Mouse (Mus musculus) forebrain, postnatal 0 days (tissue): ENCODE results near the gene Gm5089. TPM values are rescaled to one million over a fixed set of nuclear protein-coding genes. Genes with fewer than 3 reads are reported as not detected.
"Not testable (repeated sequence)": the region's sequence is repeated elsewhere in the genome, so short reads cannot be mapped to it uniquely, and the experiment has no call there.

Experiments used
- ATAC-seq: fragments of 200-750 bp; cut with Nextera tagmentation; 2 replicates; pipeline ENCODE4 v1.8.0; 2017; ENCODE audit warnings: mild to moderate bottlenecking, moderate library complexity
- DNase-seq: peaks from one replicate; pipeline ENCODE4 v3.0.0-alpha.2; 2015
- H3K27ac ChIP-seq: fragments of 300-500 bp; sonication (generic); 2 replicates; pipeline ENCODE4 v1.5.1; 2014; ENCODE audit warnings: low read depth, mild to moderate bottlenecking, antibody characterized with exemption, low read length, moderate library complexity, mixed read lengths
- H3K27me3 ChIP-seq: fragments of 300-500 bp; sonication (generic); 2 replicates; pipeline ENCODE4 v1.6.1; 2014; ENCODE audit warnings: mild to moderate bottlenecking, low read length, mixed read lengths; ENCODE audit not compliant: insufficient read depth
- H3K36me3 ChIP-seq: fragments of 300-500 bp; sonication (generic); 2 replicates; pipeline ENCODE4 v1.6.1; 2014; ENCODE audit warnings: mild to moderate bottlenecking, moderate library complexity; ENCODE audit not compliant: insufficient read depth
- H3K4me1 ChIP-seq: fragments of 300-500 bp; sonication (generic); 2 replicates; pipeline ENCODE4 v1.6.1; 2014; ENCODE audit warnings: antibody characterized with exemption; ENCODE audit not compliant: insufficient read depth
- H3K4me2 ChIP-seq: fragments of 300-500 bp; sonication (generic); 2 replicates; pipeline ENCODE4 v1.6.1; 2014; ENCODE audit warnings: low read depth, mild to moderate bottlenecking, moderate library complexity
- H3K4me3 ChIP-seq: fragments of 300-500 bp; sonication (generic); 2 replicates; pipeline ENCODE4 v1.5.1; 2014; ENCODE audit warnings: low read depth, low read length, mixed read lengths
- H3K9ac ChIP-seq: fragments of 300-500 bp; sonication (generic); 2 replicates; pipeline ENCODE4 v1.6.1; 2014; ENCODE audit warnings: mild to moderate bottlenecking
- H3K9me3 ChIP-seq: fragments of 300-500 bp; sonication (generic); 2 replicates; pipeline ENCODE4 v1.6.1; 2016; ENCODE audit warnings: low read length
- CTCF ChIP-seq: sonication (generic); IDR thresholded peaks from 2 replicates; pipeline ENCODE4 v1.5.1; 2016; ENCODE audit warnings: antibody characterized with exemption, control low read depth, low read depth
- WGBS: fragments of 180-500 bp; shearing (Covaris S2); extraction: QIAGEN DNeasy Blood & Tissue Kit; methylation state at CpG from one replicate; pipeline ENCODE4 v1.1.7; 2014; 5-methylcytosine and 5-hydroxymethylcytosine counted together
- polyA plus RNA-seq: library from polyadenylated mRNA; unstranded; fragments of >200 nt; fragmentation: Nextera tagmentation; extraction: Ambion mirVana; gene quantifications from 2 replicates; pipeline ENCODE4 v1.2.1, GENCODE M21; 2015
- total RNA-seq: library from RNA; depleted of rRNA; stranded (reverse); fragments of >200 nt; gene quantifications from 2 replicates; pipeline ENCODE4 v1.2.3, GENCODE M21; 2014

Gene Gm5089
- total and polyA plus RNA-seq, 2 experiments from 2014 or later, result 0.12 to 0.33 TPM

DNA sequence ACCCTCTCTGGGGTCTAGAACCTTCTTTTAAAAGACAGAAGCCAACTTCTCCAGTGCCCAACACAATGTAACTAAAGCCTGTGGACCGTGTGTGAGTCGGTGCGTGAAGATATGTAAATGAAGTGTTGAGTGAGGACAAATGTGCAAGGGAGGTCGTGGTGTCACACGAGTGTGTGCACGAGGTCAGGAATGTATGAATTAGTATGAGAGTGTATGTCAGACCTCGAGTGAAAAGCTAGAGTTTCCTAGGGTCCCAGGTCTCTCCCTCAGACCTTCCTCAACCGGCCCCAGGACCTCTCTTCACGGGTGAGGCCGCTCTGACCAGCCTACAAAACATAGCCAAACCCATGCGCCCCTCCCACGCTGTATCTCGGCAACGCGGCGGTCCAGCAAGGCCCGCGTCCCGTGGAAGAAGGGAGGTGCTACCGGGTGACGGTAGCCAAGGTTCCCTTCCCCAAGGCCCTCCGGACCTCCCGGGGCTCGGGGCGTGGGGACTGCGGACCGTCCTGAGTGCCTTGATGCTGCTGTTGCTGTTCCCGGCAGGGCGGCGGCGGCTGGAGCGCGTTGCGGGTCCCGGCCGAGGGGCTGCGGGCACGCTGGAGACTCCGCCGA, 12.3 kb upstream of the Gm5089 start:
- peak overlapping the region; percentile 50 for H3K9ac ChIP-seq
- H3K9me3 ChIP-seq, result no peaks in the 10 kb centered on the region
- peaks cover 58% of the 10 kb centered on the region for H3K27me3 ChIP-seq
- 0 out of 2 replicates have a peak, but pooled peaks cover 5% of the 10 kb centered on the region for H3K4me1 ChIP-seq
- H3K4me3 ChIP-seq, result peak overlapping the region; percentile 48
- TF ChIP-seq CTCF, result no peak
- peak overlapping the region; percentile 69 for H3K4me2 ChIP-seq
- DNase-seq (peak; percentile 19), ATAC-seq (0 out of 2 replicates have a peak, but pooled peaks have one; percentile 2)
- H3K27ac ChIP-seq, result peak overlapping the region; percentile 40
- 3% methylated on average over 40 of the region's 40 CpGs for WGBS
- H3K36me3 ChIP-seq, result no peaks in the 10 kb centered on the region

DNA sequence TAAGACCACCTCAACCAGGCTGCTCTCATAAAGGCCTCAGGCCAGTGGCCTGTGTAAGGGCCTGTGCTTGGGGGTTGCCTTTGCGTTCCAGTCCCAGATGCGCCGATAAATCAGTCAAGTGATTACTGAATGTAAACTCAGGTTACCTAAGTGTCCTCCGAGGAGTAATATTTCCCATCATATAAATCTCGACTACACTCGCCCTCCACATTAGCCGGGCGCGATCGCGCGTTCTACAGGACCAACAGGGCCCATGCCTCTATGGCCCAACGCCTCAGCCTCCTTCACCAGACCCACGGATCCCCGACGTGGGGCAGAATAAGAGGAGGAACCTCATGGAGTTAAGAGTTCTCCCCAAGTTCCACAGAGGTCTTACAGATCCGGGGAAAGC, 11.8 kb upstream of the Gm5089 start:
- Histone ChIP-seq H3K27ac (peak overlapping the region; percentile 40; the same call in 1 of the 2 replicates), H3K9ac (peak overlapping the region; percentile 50; the same call in 1 of the 2 replicates), H3K4me1 (0 out of 2 replicates have a peak, but pooled peaks cover 5% of the 10 kb centered on the region), H3K4me3 (peak overlapping the region; percentile 48), H3K36me3 (no peaks in the 10 kb centered on the region), H3K27me3 (peaks cover 53% of the 10 kb centered on the region), H3K9me3 (no peaks in the 10 kb centered on the region), H3K4me2 (peak overlapping the region; percentile 69)
- 20% methylated on average over 17 of the region's 17 CpGs for WGBS
- DNase-seq, result no peak
- no peak for ATAC-seq
- TF ChIP-seq CTCF, result no peak

DNA sequence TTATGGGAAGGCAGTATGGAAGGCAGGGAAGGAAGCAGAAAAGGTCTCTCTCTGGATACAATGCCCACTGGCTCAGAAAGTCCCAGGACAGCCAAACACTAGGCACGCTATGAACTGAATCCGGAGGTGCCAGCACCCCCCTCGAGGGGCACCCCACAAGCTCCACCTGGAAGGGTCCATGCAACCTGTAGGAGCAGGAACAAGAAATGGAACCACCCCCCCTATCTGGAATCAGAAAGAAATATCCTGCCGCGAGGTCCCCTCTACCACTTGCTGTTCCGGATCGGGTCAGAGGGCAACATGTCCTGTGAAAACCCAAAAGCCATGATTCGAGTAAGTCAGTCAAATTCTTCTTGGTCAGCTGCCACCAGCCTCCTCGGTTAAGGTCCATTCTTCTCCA, 11.1 kb upstream of the Gm5089 start:
- Histone ChIP-seq H3K9me3 (no peaks in the 10 kb centered on the region), H3K9ac (peak overlapping the region; percentile 50), H3K27ac (peak overlapping the region; percentile 35; the same call in 1 of the 2 replicates), H3K27me3 (peaks cover 46% of the 10 kb centered on the region), H3K36me3 (no peaks in the 10 kb centered on the region), H3K4me3 (peak overlapping the region; percentile 48), H3K4me2 (peak overlapping the region; percentile 69), H3K4me1 (0 out of 2 replicates have a peak, but pooled peaks cover 5% of the 10 kb centered on the region)
- ATAC-seq, result no peak
- no peak for TF ChIP-seq CTCF
- DNase-seq, result no peak
- 18% methylated on average over 9 of the region's 9 CpGs for WGBS

DNA sequence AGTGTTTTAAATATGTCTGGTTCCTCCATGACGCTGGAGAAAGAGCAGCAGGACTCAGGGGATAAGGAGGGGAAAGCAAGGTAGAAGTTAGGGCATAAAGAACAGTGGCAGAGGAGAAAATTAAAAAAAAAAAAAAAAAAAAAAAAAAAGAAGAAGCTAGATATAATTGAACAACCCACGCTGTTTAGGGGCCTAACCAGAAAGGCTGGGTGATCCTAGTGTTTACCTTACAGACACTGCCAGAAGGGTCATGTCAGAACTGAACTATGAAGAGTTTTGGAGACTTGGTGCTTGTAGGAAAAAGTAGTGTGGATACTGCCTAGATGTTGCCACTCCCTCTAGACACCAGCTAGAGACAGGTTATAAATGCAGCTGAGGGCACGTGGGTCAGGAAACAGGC, 10.6 kb upstream of the Gm5089 start:
- TF ChIP-seq CTCF, result no peak
- Histone ChIP-seq H3K9ac (peak overlapping the region; percentile 33; the same call in 1 of the 2 replicates), H3K9me3 (no peaks in the 10 kb centered on the region), H3K4me2 (peak overlapping the region; percentile 69), H3K27ac (peak overlapping the region; percentile 35; the same call in 1 of the 2 replicates), H3K36me3 (no peaks in the 10 kb centered on the region), H3K4me1 (0 out of 2 replicates have a peak, but pooled peaks cover 5% of the 10 kb centered on the region), H3K4me3 (peak overlapping the region; percentile 48; the same call in 1 of the 2 replicates), H3K27me3 (peaks cover 42% of the 10 kb centered on the region)
- no peak for ATAC-seq
- DNase-seq, result no peak
- WGBS, result 39% methylated on average over 3 of the region's 3 CpGs

DNA sequence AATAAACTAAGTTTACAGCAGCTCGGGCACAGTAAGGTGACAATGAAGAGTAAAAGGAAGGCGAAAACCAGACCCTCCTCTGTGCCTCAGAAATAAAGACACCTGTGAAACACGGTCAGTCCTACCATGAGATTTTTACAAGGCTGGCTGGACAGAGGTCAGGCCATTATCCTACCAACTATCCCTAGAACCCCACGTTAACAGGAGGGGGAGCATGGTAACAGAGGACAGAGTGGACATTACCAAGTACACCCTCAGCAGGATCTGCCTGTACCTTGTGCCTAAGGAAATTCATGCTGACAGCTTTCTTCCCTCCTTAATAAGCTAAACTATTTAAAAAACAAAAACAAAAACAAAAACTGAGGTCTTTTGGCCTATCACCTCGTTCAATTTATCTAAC, 9.3 kb upstream of the Gm5089 start:
- H3K9ac ChIP-seq, result 0 out of 2 replicates have a peak overlapping the region, but pooled peaks have one; percentile 10
- 46% methylated on average over 5 of the region's 5 CpGs for WGBS
- peak overlapping the region; percentile 25 for H3K4me2 ChIP-seq
- ATAC-seq (no peak), DNase-seq (no peak)
- peaks cover 29% of the 10 kb centered on the region for H3K27me3 ChIP-seq
- H3K9me3 ChIP-seq, result no peaks in the 10 kb centered on the region
- no peak overlapping the region for H3K27ac ChIP-seq
- TF ChIP-seq CTCF, result no peak
- H3K4me1 ChIP-seq, result 0 out of 2 replicates have a peak, but pooled peaks cover 5% of the 10 kb centered on the region
- H3K4me3 ChIP-seq, result no peak overlapping the region
- no peaks in the 10 kb centered on the region for H3K36me3 ChIP-seq

DNA sequence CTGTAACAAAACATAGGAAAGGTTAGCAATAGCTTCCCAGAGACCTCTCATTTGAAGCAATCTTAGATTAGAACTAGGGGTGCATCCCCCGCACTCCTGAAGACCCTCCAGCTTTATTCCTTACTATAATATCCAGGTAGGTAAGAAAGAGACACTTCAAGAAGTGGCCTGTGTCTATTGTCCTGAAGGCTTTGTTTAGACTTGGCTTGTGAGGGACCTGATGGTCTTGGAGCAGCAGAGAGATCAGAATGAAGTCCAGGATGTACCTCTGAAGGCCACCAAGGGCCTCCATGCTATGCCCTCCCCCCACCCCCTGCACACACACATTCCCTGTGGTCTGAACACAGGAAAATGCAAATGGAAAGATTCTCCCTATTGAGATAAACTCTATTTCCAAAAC, 8.9 kb upstream of the Gm5089 start:
- no peaks in the 10 kb centered on the region for H3K9me3 ChIP-seq
- TF ChIP-seq CTCF, result no peak
- H3K27me3 ChIP-seq, result peaks cover 25% of the 10 kb centered on the region
- H3K4me3 ChIP-seq, result no peak overlapping the region
- H3K36me3 ChIP-seq, result no peaks in the 10 kb centered on the region
- 0 out of 2 replicates have a peak, but pooled peaks cover 4% of the 10 kb centered on the region for H3K4me1 ChIP-seq
- no peak for DNase-seq
- 81% methylated on average over 1 of the region's 1 CpGs for WGBS
- no peak overlapping the region for H3K9ac ChIP-seq
- H3K27ac ChIP-seq, result no peak overlapping the region
- peak overlapping the region; percentile 25 for H3K4me2 ChIP-seq
- no peak for ATAC-seq

DNA sequence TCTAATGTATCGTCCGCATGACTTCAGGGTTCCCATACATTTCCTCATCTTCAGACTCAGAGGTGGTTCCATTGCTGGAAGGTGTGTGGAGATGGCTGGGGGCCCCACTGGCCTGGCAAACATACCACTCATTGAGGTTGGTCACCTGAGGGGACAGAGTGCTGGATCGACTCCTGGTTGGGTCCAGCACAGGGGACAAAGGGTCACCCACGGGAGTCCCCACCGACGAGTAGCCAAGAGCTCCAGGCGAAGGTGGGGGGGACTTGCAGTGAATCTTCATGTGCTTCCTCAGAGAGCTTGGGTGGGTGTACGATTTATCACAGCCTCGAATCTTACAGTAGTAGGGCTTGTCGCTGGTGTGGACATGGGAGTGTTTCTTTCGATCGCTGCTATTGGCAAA, 8.4 kb upstream of the Gm5089 start:
- H3K27ac ChIP-seq, H3K9ac ChIP-seq, DNase-seq, H3K9me3 ChIP-seq, H3K4me3 ChIP-seq, H3K36me3 ChIP-seq, ATAC-seq, H3K4me1 ChIP-seq: not testable (repeated sequence)
- 54% methylated on average over 10 of the region's 12 CpGs for WGBS
- Histone ChIP-seq H3K27me3 (peaks cover 25% of the 10 kb centered on the region), H3K4me2 (peak overlapping the region; percentile 25; the same call in 1 of the 2 replicates)
